Mouse (Mus musculus) lung, postnatal 0 days (tissue): ENCODE data around the gene Fbxl22.

Experiments used
- CTCF ChIP-seq: IDR thresholded peaks from 2 replicates; pipeline ENCODE4 v1.5.1; 2016; ENCODE audit warnings: antibody characterized with exemption, mild to moderate bottlenecking
- EP300 ChIP-seq: IDR thresholded peaks from 2 replicates; pipeline ENCODE4 v1.6.1; 2016; ENCODE audit warnings: antibody characterized with exemption, mild to moderate bottlenecking, control low read depth

DNA sequence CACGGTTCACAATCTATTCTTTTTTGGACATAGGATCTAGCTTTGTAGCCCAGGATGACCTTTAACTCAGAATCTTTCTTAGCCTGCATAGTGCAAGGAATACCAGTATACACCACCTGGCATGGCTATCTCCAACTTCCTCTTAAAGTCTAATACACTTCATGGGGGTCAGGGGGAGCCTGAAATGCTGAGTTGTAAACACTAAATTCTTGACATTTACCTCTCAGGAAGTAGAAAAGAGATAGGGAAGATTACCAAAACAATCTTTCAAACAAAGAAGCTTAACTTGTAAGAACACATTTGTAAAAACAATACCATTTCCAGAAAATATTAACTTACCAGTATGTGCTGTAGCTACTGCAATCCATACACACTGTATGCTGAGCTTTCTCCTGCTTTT, 47.8 kb upstream of the Fbxl22 start:
- no peak for TF ChIP-seq CTCF
- TF ChIP-seq EP300, result no peak
